Mouse (Mus musculus) erythroblast, embryonic 14.5 days (primary cell): ENCODE results near the gene Nlrp4a. TPM values are rescaled to one million over a fixed set of nuclear protein-coding genes. Genes with fewer than 3 reads are reported as not detected.
"Not testable (repeated sequence)": the region's sequence is repeated elsewhere in the genome, so short reads cannot be mapped to it uniquely, and the experiment has no call there.

Experiments
- H3K27me3 ChIP-seq: 2 replicates; pipeline ENCODE4 v1.6.1; 2012; ENCODE audit warnings: inconsistent platforms; ENCODE audit not compliant: control insufficient read depth
- H3K36me3 ChIP-seq: 2 replicates; pipeline ENCODE4 v1.6.1; 2012; ENCODE audit warnings: mild to moderate bottlenecking, inconsistent platforms; ENCODE audit not compliant: control insufficient read depth
- H3K4me1 ChIP-seq: 2 replicates; pipeline ENCODE4 v1.6.1; 2012; ENCODE audit warnings: inconsistent platforms; ENCODE audit not compliant: control insufficient read depth
- H3K4me3 ChIP-seq: replicated peaks from 2 replicates; pipeline ENCODE3; 2012; ENCODE audit warnings: moderate library complexity, mild to moderate bottlenecking, inconsistent platforms
- H3K9me3 ChIP-seq: 2 replicates; pipeline ENCODE4 v1.6.1; 2012; ENCODE audit warnings: low read length, inconsistent platforms, mixed read lengths; ENCODE audit not compliant: control insufficient read depth
- GATA1 ChIP-seq: IDR thresholded peaks from 2 replicates; pipeline ENCODE4 v1.6.1; 2012; ENCODE audit warnings: low read length, inconsistent platforms, mixed read lengths
- TAL1 ChIP-seq: IDR thresholded peaks from 3 replicates; pipeline ENCODE4 v1.6.1; 2012; ENCODE audit warnings: low read length, inconsistent platforms, mixed read lengths
- polyA plus RNA-seq: library from polyadenylated mRNA; stranded (reverse); fragments of >175 nt; gene quantifications from 2 replicates; pipeline ENCODE4 v1.2.3, GENCODE M21; 2012

The Nlrp4a gene
- polyA plus RNA-seq: not detected in 2 replicates

GRCm38 (mm10) chr7:26434813-26435212, at the start of gene Nlrp4a:
Gene Nlrp4a (plus strand): TSS chr7:26435113.
- H3K4me3 ChIP-seq: no peak within 1 kb of the TSS

GRCm38 (mm10) chr7:26386691-26387090, 48.2 kb upstream of the Nlrp4a start:
- H3K27me3 ChIP-seq, H3K4me1 ChIP-seq, H3K36me3 ChIP-seq, H3K9me3 ChIP-seq, H3K4me3 ChIP-seq: not testable (repeated sequence)

More at GRCm38 (mm10) chr7:26434813-26435212, at the start of gene Nlrp4a:
- Histone ChIP-seq H3K4me1 (no peaks in the 10 kb centered on the region), H3K36me3 (no peaks in the 10 kb centered on the region), H3K9me3 (peaks cover 5% of the 10 kb centered on the region; the same call in 1 of the 2 replicates), H3K27me3 (no peaks in the 10 kb centered on the region)
- TF ChIP-seq GATA1 (no peak), TAL1 (no peak)

- H3K36me3 ChIP-seq, H3K9me3 ChIP-seq: not testable (repeated sequence)
These were observed 43.8 kb upstream of the Nlrp4a start for GRCm38 (mm10) chr7:26391137-26391536.

GRCm38 (mm10) chr7:26391811-26392210, 43.1 kb upstream of the Nlrp4a start:
- H3K9me3 ChIP-seq, H3K4me1 ChIP-seq, H3K36me3 ChIP-seq, H3K27me3 ChIP-seq, H3K4me3 ChIP-seq: not testable (repeated sequence)

More at GRCm38 (mm10) chr7:26391137-26391536, 43.8 kb upstream of the Nlrp4a start:
- H3K27me3 ChIP-seq, H3K4me3 ChIP-seq, H3K4me1 ChIP-seq: not testable (repeated sequence)

GRCm38 (mm10) chr7:26403600-26403999, 31.3 kb upstream of the Nlrp4a start, which contains the start of gene Nlrp9c:
Gene Nlrp9c (minus strand): TSS chr7:26403700.
- not testable (repeated sequence) for H3K4me3 ChIP-seq, H3K9me3 ChIP-seq, H3K36me3 ChIP-seq, H3K27me3 ChIP-seq, H3K4me1 ChIP-seq

GRCm38 (mm10) chr7:26476690-26477089, 41.8 kb downstream of the Nlrp4a start:
- Histone ChIP-seq H3K4me3 (no peak overlapping the region), H3K27me3 (no peaks in the 10 kb centered on the region), H3K4me1 (no peaks in the 10 kb centered on the region), H3K36me3 (no peaks in the 10 kb centered on the region), H3K9me3 (peaks cover 11% of the 10 kb centered on the region)
- TF ChIP-seq TAL1: no peak
- no peak for TF ChIP-seq GATA1

GRCm38 (mm10) chr7:26489514-26489913, 54.6 kb downstream of the Nlrp4a start:
- peaks cover 12% of the 10 kb centered on the region for H3K9me3 ChIP-seq
- H3K4me1 ChIP-seq, H3K27me3 ChIP-seq, H3K36me3 ChIP-seq, H3K4me3 ChIP-seq: not testable (repeated sequence)

Other genes with a start within 250 kb of the Nlrp4a start
- gene Vmn1r184, start 174.8 kb upstream of the Nlrp4a start, polyA plus RNA-seq: not detected in 2 replicates
- not detected in 2 replicates for gene Cyp2a4, start 127.9 kb upstream of the Nlrp4a start, polyA plus RNA-seq
- not detected in 2 replicates for gene Nlrp9c, start 31.4 kb upstream of the Nlrp4a start, polyA plus RNA-seq
- not detected in 2 replicates for gene Nlrp9a, start 99.9 kb downstream of the Nlrp4a start, polyA plus RNA-seq
- 0.03 TPM in 1 of 2 replicates, not detected in the other for gene Vmn1r185, start 183.4 kb downstream of the Nlrp4a start, polyA plus RNA-seq